In genomic region chr5:112355910-112356309, GRCm38 (mm10) we compare ENCODE assay signal across 16 mouse cellular contexts. TPM values are rescaled to one million over a fixed set of nuclear protein-coding genes. Genes with fewer than 3 reads are reported as not detected.
DNase-seq lines count a peak whose midpoint lies in the region; ATAC-seq and TF ChIP-seq lines count a peak whose summit lies in the region.
"Had no signal": no experiment of that assay in that cellular context is flagged by ENCODE, and none has a peak within 500 bp of the region (broad histone marks: within the 10 kb centered on the region; RNA-seq: fewer than 3 reads in every experiment).

Gene Gm6583 (minus strand): TSS chr5:112356033.

- H3K4me2 ChIP-seq in liver, embryonic 16.5 days (ENCODE audit: low read depth, low read length), result no peak within 1 kb of the TSS

- DNase-seq in layer of hippocampus, adult 2 months (ENCODE audit: low spot score in 2 of 2), result no peak
- no peak for DNase-seq in layer of hippocampus, adult 11-12 months (ENCODE audit: low spot score)
- DNase-seq in ZHBTc4 (ENCODE audit: low read depth, low spot score), result peak; percentile 69
- DNase-seq in urinary bladder, adult 18-20 months (ENCODE audit: low spot score in 2 of 2), result no peak
- no peak for DNase-seq in thymus, postnatal 14 days
- DNase-seq in gastrocnemius, adult 18-20 months (ENCODE audit: low spot score), result no peak
- DNase-seq: gastrocnemius, adult 2 months; thymus, postnatal 4 days had no signal

- 45% methylated on average over 13 of the region's 13 CpGs for WGBS in liver, embryonic 16.5 days (ENCODE audit: insufficient replicate concordance)

- peak within 1 kb of the TSS; percentile 19; the same call in 1 of the 2 replicates for H3K27ac ChIP-seq in layer of hippocampus, adult 2 months
- no peak within 1 kb of the TSS; the same call in 1 of the 2 replicates for H3K27ac ChIP-seq in liver, embryonic 16.5 days (ENCODE audit: low read length)
- H3K27ac ChIP-seq: forebrain, embryonic 10.5 days; gastrocnemius, adult 2 months; left cerebral cortex, adult 2 months; midbrain, embryonic 10.5 days had no signal

- no peaks in the 10 kb centered on the region for H3K9me3 ChIP-seq in liver, embryonic 16.5 days (replicated peaks; ENCODE audit: control insufficient read depth, low read length)
- H3K9me3 ChIP-seq: forebrain, embryonic 10.5 days; midbrain, embryonic 10.5 days had no signal

- H3K9ac ChIP-seq in liver, embryonic 16.5 days (ENCODE audit: low read depth, low read length), result no peak within 1 kb of the TSS

- no peak for TF ChIP-seq CTCF in layer of hippocampus, adult 2 months (conservative IDR thresholded peaks at IDR 0.05)

- no peak within 1 kb of the TSS for H3K4me3 ChIP-seq in layer of hippocampus, adult 2 months
- H3K4me3 ChIP-seq in liver, embryonic 16.5 days (ENCODE audit: low read depth, low read length), result no peak within 1 kb of the TSS
- H3K4me3 ChIP-seq: forebrain, embryonic 10.5 days; gastrocnemius, adult 2 months; left cerebral cortex, adult 2 months; midbrain, embryonic 10.5 days had no signal

- peak; percentile 3; the same call in 1 of the 2 replicates for ATAC-seq in granulocyte monocyte progenitor cell, adult 5-6 weeks (replicated peaks; ENCODE audit: poor library complexity, severe bottlenecking)
- ATAC-seq in liver, embryonic 16.5 days (ENCODE audit: low read depth), result peak; percentile 25
- ATAC-seq: CD4-positive, CD25-positive, alpha-beta regulatory T cell, adult 4 months had no signal

- H3K36me3 ChIP-seq in liver, embryonic 16.5 days (ENCODE audit: control insufficient read depth, insufficient read depth), result no peaks in the 10 kb centered on the region; the same call in none of the 2 replicates

- peaks cover 20% of the 10 kb centered on the region for H3K4me1 ChIP-seq in liver, embryonic 16.5 days (ENCODE audit: control insufficient read depth, low read depth, low read length)
- H3K4me1 ChIP-seq: forebrain, embryonic 10.5 days had no signal

- no peaks in the 10 kb centered on the region for H3K27me3 ChIP-seq in liver, embryonic 16.5 days (ENCODE audit: control insufficient read depth, insufficient read depth, low read depth, low read length)

RNA-seq across cellular contexts. Expression of gene Gm6583, which starts in this region (rescaled TPM):
- not detected for total RNA-seq in layer of hippocampus, adult 2 months (2021)
- total RNA-seq in granulocyte monocyte progenitor cell, adult 5-6 weeks (2014; fragmentation: Nextera tagmentation), result not detected in 2 replicates
- not detected in 2 replicates for total RNA-seq in granulocyte monocyte progenitor cell, adult 5-6 weeks (2017)
- polyA plus RNA-seq in liver, embryonic 16.5 days (2015; fragmentation: Nextera tagmentation; extraction: Ambion mirVana), result 0.04 and 0.13 TPM in 2 replicates
- not detected for total RNA-seq in gastrocnemius, adult 18-20 months (2021)
- total RNA-seq: gastrocnemius, adult 2 months; heart, adult 8-10 months; hematopoietic stem cell, adult 5-6 weeks; left cerebral cortex, adult 2 months had no signal

Comparison
In these comparisons a context has a peak if more than half of its experiments do, and no peak if none do; other contexts are left out.
1. Peak in ATAC-seq in granulocyte monocyte progenitor cell, adult 5-6 weeks; RNA of the gene not detected or under 1 TPM.
2. Peak in ATAC-seq in liver, embryonic 16.5 days; RNA of the gene not detected or under 1 TPM.